Mouse (Mus musculus) liver, postnatal 0 days (tissue): Measurements from ENCODE around the gene Rrp15.

Source experiments
- CTCF ChIP-seq: sonication (generic); IDR thresholded peaks from 2 replicates; pipeline ENCODE4 v1.5.1; 2016; ENCODE audit warnings: antibody characterized with exemption, low read depth
- EP300 ChIP-seq: IDR thresholded peaks from 2 replicates; pipeline ENCODE4 v1.6.1; 2016; ENCODE audit warnings: antibody characterized with exemption, low read depth, mild to moderate bottlenecking

DNA sequence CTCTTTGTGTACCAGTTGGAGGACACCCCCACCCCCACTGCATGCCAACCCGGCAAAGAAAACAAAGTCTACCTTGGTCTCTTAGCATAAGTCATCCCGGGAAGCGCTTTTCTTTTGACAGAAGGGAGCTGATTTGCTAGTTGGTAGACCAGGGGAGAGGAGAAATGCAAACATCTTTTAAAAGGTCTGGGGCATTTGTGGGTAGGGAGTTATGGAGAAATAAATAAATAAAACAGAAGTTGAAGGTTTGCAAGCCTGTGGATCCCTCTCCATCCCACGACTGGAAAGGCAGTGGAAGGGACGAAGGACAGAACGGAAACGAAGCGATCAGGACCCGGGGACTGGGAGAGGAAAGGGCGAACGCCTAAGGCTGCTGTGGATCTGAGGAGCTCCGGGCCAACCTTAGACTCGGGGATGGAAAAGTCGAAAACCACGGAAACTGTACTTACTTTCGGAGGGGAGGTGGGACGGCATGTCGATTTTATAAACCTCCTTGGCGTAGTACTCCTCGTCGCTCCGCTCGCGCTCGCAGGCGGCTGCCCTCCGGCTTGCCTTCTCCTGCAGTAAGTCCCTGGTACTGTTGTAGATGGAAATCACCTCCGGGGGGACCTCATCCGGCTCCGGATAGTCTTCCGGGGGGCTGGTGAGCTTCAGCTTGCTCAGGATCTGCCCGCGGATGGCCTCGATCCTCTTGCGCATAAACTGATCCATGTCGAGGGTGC is 45.0 kb downstream of the Rrp15 start:
- TF ChIP-seq CTCF: no peak
- TF ChIP-seq EP300: no peak
